Mouse (Mus musculus) hindbrain, embryonic 15.5 days (tissue): Measurements from ENCODE around the gene Apol7b. TPM values are rescaled to one million over a fixed set of nuclear protein-coding genes. Genes with fewer than 3 reads are reported as not detected.

ENCODE experiments used
- ATAC-seq: fragments of 200-750 bp; cut with Nextera tagmentation; 2 replicates; pipeline ENCODE4 v1.8.0; 2017; ENCODE audit warnings: low read depth, moderate number of reproducible peaks, moderate TSS enrichment; ENCODE audit not compliant: low FRiP score
- H3K27ac ChIP-seq: fragments of 300-500 bp; sonication (generic); replicated peaks from 2 replicates; pipeline ENCODE4 v1.5.1; 2015; ENCODE audit warnings: mild to moderate bottlenecking, inconsistent platforms
- H3K27me3 ChIP-seq: fragments of 300-500 bp; sonication (generic); 2 replicates; pipeline ENCODE4 v1.6.1; 2015; ENCODE audit warnings: control low read depth, inconsistent platforms
- H3K36me3 ChIP-seq: fragments of 300-500 bp; sonication (generic); 2 replicates; pipeline ENCODE4 v1.6.1; 2015; ENCODE audit warnings: control low read depth, inconsistent platforms
- H3K4me1 ChIP-seq: fragments of 300-500 bp; sonication (generic); replicated peaks from 2 replicates; pipeline ENCODE4 v1.6.1; 2015; ENCODE audit warnings: control low read depth, inconsistent platforms
- H3K4me2 ChIP-seq: fragments of 300-500 bp; sonication (generic); 2 replicates; pipeline ENCODE4 v1.6.1; 2015; ENCODE audit warnings: moderate library complexity, mild to moderate bottlenecking, inconsistent platforms
- H3K4me3 ChIP-seq: fragments of 300-500 bp; sonication (generic); 2 replicates; pipeline ENCODE4 v1.5.1; 2015; ENCODE audit warnings: mild to moderate bottlenecking, inconsistent platforms
- H3K9ac ChIP-seq: fragments of 300-500 bp; sonication (generic); 2 replicates; pipeline ENCODE4 v1.6.1; 2015; ENCODE audit warnings: inconsistent platforms
- H3K9me3 ChIP-seq: fragments of 300-500 bp; sonication (generic); 2 replicates; pipeline ENCODE4 v1.6.1; 2016; ENCODE audit warnings: control low read depth, inconsistent platforms
- WGBS: fragments of 180-500 bp; shearing (Covaris S2); methylation state at CpG from one replicate; pipeline ENCODE4 v1.1.7; 2015; 5-methylcytosine and 5-hydroxymethylcytosine counted together
- polyA plus RNA-seq: library from polyadenylated mRNA; unstranded; fragments of >200 nt; fragmentation: Nextera tagmentation; extraction: Ambion mirVana; gene quantifications from 2 replicates; pipeline ENCODE4 v1.2.1, GENCODE M21; 2015

Gene Apol7b
- polyA plus RNA-seq, 1 experiment from 2014 or later: not detected

- Histone ChIP-seq H3K27ac (no peak overlapping the region), H3K4me3 (no peak overlapping the region), H3K36me3 (no peaks in the 10 kb centered on the region), H3K9ac (no peak overlapping the region), H3K27me3 (no peaks in the 10 kb centered on the region), H3K9me3 (no peaks in the 10 kb centered on the region), H3K4me1 (no peaks in the 10 kb centered on the region), H3K4me2 (no peak overlapping the region)
- 84% methylated on average over 6 of the region's 6 CpGs for WGBS
- no peak for ATAC-seq
Measured at GRCm38 (mm10) chr15:77381481-77381880, 65.8 kb downstream of the Apol7b start.

- no peak for ATAC-seq
Measured at GRCm38 (mm10) chr15:77379921-77380320, 67.4 kb downstream of the Apol7b start.

GRCm38 (mm10) chr15:77377419-77377818, 69.9 kb downstream of the Apol7b start:
- no peak for ATAC-seq
- no peak overlapping the region for H3K4me3 ChIP-seq
- H3K27me3 ChIP-seq: no peaks in the 10 kb centered on the region
- H3K27ac ChIP-seq: no peak overlapping the region
- WGBS: 95% methylated on average over 4 of the region's 4 CpGs
- no peaks in the 10 kb centered on the region for H3K9me3 ChIP-seq
- H3K4me1 ChIP-seq: no peaks in the 10 kb centered on the region
- H3K4me2 ChIP-seq: no peak overlapping the region
- H3K9ac ChIP-seq: no peak overlapping the region
- H3K36me3 ChIP-seq: no peaks in the 10 kb centered on the region

More at GRCm38 (mm10) chr15:77379921-77380320, 67.4 kb downstream of the Apol7b start:
- Histone ChIP-seq H3K9ac (no peak overlapping the region), H3K4me2 (no peak overlapping the region), H3K9me3 (no peaks in the 10 kb centered on the region), H3K36me3 (no peaks in the 10 kb centered on the region), H3K27me3 (no peaks in the 10 kb centered on the region), H3K4me1 (no peaks in the 10 kb centered on the region), H3K27ac (no peak overlapping the region), H3K4me3 (no peak overlapping the region)
- WGBS: 49% methylated on average over 4 of the region's 4 CpGs

GRCm38 (mm10) chr15:77376920-77377319, 70.4 kb downstream of the Apol7b start:
- H3K4me2 ChIP-seq: no peak overlapping the region
- no peaks in the 10 kb centered on the region for H3K9me3 ChIP-seq
- H3K36me3 ChIP-seq: no peaks in the 10 kb centered on the region
- no peaks in the 10 kb centered on the region for H3K4me1 ChIP-seq
- 57% methylated on average over 7 of the region's 7 CpGs for WGBS
- H3K9ac ChIP-seq: no peak overlapping the region
- no peak overlapping the region for H3K4me3 ChIP-seq
- no peaks in the 10 kb centered on the region for H3K27me3 ChIP-seq
- H3K27ac ChIP-seq: no peak overlapping the region
- no peak for ATAC-seq

Other genes with a start within 250 kb of the Apol7b start
- gene Rbfox2, start 140.5 kb downstream of the Apol7b start, polyA plus RNA-seq: 140 and 151 TPM in 2 replicates
- gene Apol7a, start 48.4 kb downstream of the Apol7b start, polyA plus RNA-seq: 0.07 TPM in 1 of 2 replicates, not detected in the other
- 0.04 and 0.09 TPM in 2 replicates for gene Apol9a, start 36.4 kb downstream of the Apol7b start, polyA plus RNA-seq
- gene Apol10a, start 29.6 kb upstream of the Apol7b start, polyA plus RNA-seq: not detected in 2 replicates
- gene Apol11a, start 60.8 kb upstream of the Apol7b start, polyA plus RNA-seq: not detected in 2 replicates
- not detected in 2 replicates for gene Apol7c, start 85.8 kb upstream of the Apol7b start, polyA plus RNA-seq
- gene 1700025B11Rik, start 114.4 kb upstream of the Apol7b start, polyA plus RNA-seq: not detected in 2 replicates
- 0.12 and 0.16 TPM in 2 replicates for gene Apol10b, start 148.6 kb upstream of the Apol7b start, polyA plus RNA-seq
- gene Gm36245, start 151.8 kb upstream of the Apol7b start, polyA plus RNA-seq: not detected in 2 replicates
- gene Apol11b, start 195.8 kb upstream of the Apol7b start, polyA plus RNA-seq: not detected in 2 replicates